Mouse (Mus musculus) naive thymus-derived CD4-positive, alpha-beta T cell, adult 2 months (primary cell): ENCODE results near the gene Rpap1.

ENCODE experiments used
- DNase-seq: peaks from one replicate; pipeline ENCODE4 v3.0.0-alpha.2; 2011; ENCODE audit warnings: low read depth

The Rpap1 gene

GRCm38 (mm10) chr2:119799181-119799960 lies 12.0 kb upstream of the Rpap1 start:
- DNase-seq, result peak; percentile 55

GRCm38 (mm10) chr2:119798246-119798927 lies 11.1 kb upstream of the Rpap1 start:
- peak; percentile 59 for DNase-seq

DNA sequence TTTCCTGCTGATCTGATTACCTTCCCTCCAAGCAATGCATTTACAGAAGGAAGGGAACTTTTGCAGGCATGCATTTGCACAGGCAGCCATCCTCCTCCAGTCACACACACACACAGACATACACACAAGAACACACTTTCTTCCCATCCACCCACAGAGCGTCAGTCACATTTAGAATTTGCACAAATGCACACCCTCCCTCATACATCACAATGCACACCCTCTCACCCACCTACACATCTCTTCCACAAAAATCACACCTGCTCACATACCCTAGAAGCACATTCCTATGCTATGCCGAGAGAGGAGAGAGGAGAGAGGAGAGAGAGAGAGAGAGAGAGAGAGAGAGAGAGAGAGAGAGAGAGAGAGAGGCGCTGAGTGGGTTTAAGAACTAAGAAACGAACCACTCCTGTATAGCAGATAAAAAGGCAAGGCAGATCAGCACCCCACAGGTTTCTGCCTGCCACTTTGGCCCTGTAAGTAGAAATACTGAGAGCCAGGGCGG lies 10.0 kb upstream of the Rpap1 start, which contains the start of gene Tyro3:
Gene Tyro3, plus strand, starts transcription at position 455 of the 505 bp plus-strand sequence.
- no peak for DNase-seq

- no peak for DNase-seq
Observed at GRCm38 (mm10) chr2:119789996-119790395, 2.7 kb upstream of the Rpap1 start.

DNA sequence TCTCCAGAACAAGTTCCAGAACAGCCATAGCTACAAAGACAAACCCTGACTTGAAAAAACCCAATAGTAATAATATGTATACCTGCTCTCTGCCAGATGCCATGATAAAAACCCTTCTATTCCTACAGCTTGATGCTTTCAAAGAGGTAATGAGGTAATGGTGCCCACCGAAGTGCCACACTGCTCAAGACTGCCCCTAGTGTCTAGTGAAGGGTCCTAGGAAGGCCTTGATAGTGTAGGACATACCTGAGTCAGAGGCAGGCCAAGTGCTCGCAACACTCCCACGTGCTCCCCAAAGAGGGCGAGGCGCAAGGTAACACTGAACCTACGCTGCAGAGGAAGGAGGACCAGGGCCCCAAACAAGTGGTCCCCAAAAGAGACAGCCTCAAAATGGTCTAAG lies 20.1 kb downstream of the Rpap1 start:
- no peak for DNase-seq

DNA sequence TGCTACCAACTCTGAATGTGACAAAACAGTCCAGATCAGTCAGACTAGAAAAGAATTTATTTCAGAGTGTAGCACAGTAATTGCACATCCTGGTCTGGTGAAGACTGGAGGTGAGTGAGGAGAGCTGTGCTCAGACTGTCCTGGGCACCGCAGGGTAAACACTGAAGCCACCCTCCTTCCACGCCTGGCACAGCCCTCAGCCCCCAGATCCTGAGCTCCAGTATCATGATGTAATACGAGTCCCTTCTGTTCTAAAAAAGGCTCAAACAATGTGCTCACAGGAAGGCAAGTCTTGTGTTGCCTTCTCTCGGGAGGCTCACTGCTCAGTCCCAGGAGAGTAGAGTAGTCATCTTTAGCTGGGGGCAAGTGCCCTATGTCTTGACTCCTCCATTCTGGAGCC lies 23.4 kb downstream of the Rpap1 start:
- no peak for DNase-seq

DNA sequence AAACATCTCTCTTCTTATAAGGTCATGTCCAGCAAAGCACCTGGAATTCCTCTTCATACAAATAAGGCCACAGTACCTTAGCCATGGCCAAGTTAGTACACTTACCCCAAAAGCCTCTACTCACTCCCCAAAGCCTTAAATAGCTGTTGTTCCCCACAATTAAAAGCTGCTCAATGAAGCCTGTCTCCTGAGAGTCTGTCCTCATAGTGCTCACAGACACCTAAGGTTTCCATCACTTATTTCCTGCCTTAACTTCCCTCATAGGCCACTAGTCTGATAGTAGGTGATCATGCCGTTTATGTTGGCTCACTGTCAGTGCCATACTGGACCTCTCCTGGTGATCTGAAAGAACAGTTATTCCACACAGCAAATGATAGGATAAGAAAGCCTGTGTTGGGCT lies 25.1 kb downstream of the Rpap1 start:
- DNase-seq, result no peak

GRCm38 (mm10) chr2:119760251-119760650 lies 27.1 kb downstream of the Rpap1 start, which contains the start of gene Ltk:
Gene Ltk (minus strand): TSS chr2:119760431.
- DNase-seq, result no peak

GRCm38 (mm10) chr2:119758844-119759835 lies 28.2 kb downstream of the Rpap1 start:
- DNase-seq, result peak; percentile 40

- no peak for DNase-seq
Observed at GRCm38 (mm10) chr2:119758101-119758843, 29.1 kb downstream of the Rpap1 start.

GRCm38 (mm10) chr2:119757601-119758100 lies 29.7 kb downstream of the Rpap1 start:
- DNase-seq, result peak; percentile 16

DNA sequence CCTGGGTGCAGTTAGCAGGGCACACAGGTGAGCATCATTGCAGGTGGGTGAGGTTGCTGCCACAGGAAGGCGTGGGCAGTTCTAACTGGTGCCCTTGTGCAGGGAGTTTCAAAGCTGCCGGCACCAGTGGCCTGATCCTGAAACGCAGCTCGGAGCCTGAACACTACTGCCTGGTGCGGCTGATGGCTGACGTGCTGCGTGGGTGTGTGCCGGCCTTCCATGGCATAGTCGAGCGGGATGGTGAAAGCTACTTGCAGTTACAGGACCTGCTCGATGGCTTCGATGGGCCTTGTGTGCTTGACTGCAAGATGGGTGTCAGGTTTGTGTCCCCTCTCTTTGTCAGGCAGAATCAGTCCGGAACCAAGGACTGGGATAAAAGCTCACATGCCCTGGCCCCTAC lies 38.1 kb downstream of the Rpap1 start:
- no peak for DNase-seq

- DNase-seq, result no peak
Observed at GRCm38 (mm10) chr2:119747554-119747953, 39.8 kb downstream of the Rpap1 start.

- DNase-seq, result peak; percentile 33
Observed at GRCm38 (mm10) chr2:119745281-119745680, 42.1 kb downstream of the Rpap1 start.

DNA sequence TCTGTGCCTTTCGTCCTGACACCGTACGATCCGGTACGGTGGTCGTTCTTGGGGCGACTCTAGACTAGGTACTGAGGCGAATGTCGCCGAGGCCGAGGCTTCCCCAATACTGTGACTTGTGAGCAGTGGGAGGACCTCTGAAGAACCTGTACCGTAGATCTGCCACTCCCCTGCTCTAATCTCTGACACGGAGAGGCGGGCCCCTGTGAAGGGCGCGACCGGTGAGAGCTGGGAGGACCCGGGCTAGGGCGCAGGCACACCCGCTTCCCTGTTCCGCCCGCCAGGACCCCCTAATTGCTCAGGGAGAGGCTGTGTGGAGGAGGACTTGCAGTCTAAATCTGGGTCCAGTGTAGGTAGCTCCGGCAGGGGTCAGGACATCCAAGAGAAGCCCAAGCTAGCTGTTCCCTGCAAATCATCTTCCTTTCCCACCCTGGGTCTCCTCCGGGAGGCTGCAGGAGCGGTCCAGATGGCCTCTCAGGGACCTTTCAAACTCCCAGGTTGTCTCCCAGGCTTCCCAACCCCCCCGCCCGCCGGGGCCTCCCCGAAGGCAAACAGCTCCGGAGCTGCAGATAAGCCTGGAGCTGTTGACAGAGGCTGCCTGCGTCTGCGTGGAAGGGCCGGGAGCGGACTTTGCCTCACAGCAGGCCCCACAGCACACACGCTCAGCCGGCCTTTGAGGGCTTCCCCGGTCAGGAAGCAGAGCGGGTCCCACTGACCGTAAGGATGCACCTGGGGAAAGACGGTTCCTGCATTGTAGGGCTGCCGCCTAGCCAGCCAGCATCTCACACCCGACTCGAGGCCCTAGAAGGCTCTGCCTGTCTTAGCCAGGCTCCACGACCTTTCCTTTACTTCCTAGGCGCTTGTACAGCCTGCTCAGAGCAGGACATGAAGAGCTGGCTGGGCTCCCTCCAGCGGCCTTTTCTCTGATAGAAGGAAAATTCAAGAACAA lies 42.9 kb downstream of the Rpap1 start:
- DNase-seq, result peak; percentile 65

- DNase-seq, result no peak
Observed at GRCm38 (mm10) chr2:119743808-119744162, 43.6 kb downstream of the Rpap1 start.

- DNase-seq, result peak; percentile 36
Observed at GRCm38 (mm10) chr2:119743176-119743807, 44.0 kb downstream of the Rpap1 start.

GRCm38 (mm10) chr2:119742461-119743175 lies 44.7 kb downstream of the Rpap1 start:
- peak; percentile 74 for DNase-seq
